Mouse (Mus musculus): ENCODE measurements around the gene Atp4b. TPM values are rescaled to one million over a fixed set of nuclear protein-coding genes. Genes with fewer than 3 reads are reported as not detected.

The Atp4b gene
- total RNA-seq (2021) = not detected
- long read RNA-seq, experiment 1 = 0 reads
- long read RNA-seq, experiment 2 = 0 reads

GRCm38 (mm10) chr8:13396725-13397124, at the start of gene Atp4b:
Gene Atp4b, minus strand, starts transcription at chr8:13396825.
- intact Hi-C loops (cut with DNase I; ENCODE audit: low total_unique reads) = no loop called here

GRCm38 (mm10) chr8:13442152-13442551, 45.5 kb upstream of the Atp4b start:
- intact Hi-C loops (cut with DNase I; ENCODE audit: low total_unique reads) = no loop called here

More at GRCm38 (mm10) chr8:13396725-13397124, at the start of gene Atp4b:
- no peak for DNase-seq

GRCm38 (mm10) chr8:13437531-13437930, 40.9 kb upstream of the Atp4b start:
- no peak for DNase-seq
- intact Hi-C loops (cut with DNase I; ENCODE audit: low total_unique reads) = no loop called here

More at GRCm38 (mm10) chr8:13442152-13442551, 45.5 kb upstream of the Atp4b start:
- no peak for DNase-seq

- DNase-seq = no peak
- intact Hi-C loops (cut with DNase I; ENCODE audit: low total_unique reads) = no loop called here
Measured at GRCm38 (mm10) chr8:13436052-13436451, 39.4 kb upstream of the Atp4b start.

GRCm38 (mm10) chr8:13434889-13435288, 38.3 kb upstream of the Atp4b start, which contains the start of gene Tmem255b:
Gene Tmem255b, plus strand, starts transcription at chr8:13435189.
- no peak for DNase-seq
- intact Hi-C loops (cut with DNase I; ENCODE audit: low total_unique reads) = no loop called here

- no peak for DNase-seq
- intact Hi-C loops (cut with DNase I; ENCODE audit: low total_unique reads) = no loop called here
Measured at GRCm38 (mm10) chr8:13433130-13433529, 36.5 kb upstream of the Atp4b start.

GRCm38 (mm10) chr8:13430866-13431265, 34.2 kb upstream of the Atp4b start:
- no peak for DNase-seq
- intact Hi-C loops (cut with DNase I; ENCODE audit: low total_unique reads) = no loop called here

- DNase-seq = no peak
- intact Hi-C loops (cut with DNase I; ENCODE audit: low total_unique reads) = no loop called here
Measured at GRCm38 (mm10) chr8:13430412-13430811, 33.8 kb upstream of the Atp4b start.

GRCm38 (mm10) chr8:13428156-13428555, 31.5 kb upstream of the Atp4b start:
- DNase-seq = no peak
- intact Hi-C loops (cut with DNase I; ENCODE audit: low total_unique reads) = no loop called here

- intact Hi-C loops (cut with DNase I; ENCODE audit: low total_unique reads) = no loop called here
- no peak for DNase-seq
Measured at GRCm38 (mm10) chr8:13427351-13427750, 30.7 kb upstream of the Atp4b start.

GRCm38 (mm10) chr8:13420970-13421369, 24.3 kb upstream of the Atp4b start:
- DNase-seq = no peak
- intact Hi-C loops (cut with DNase I; ENCODE audit: low total_unique reads) = no loop called here

- intact Hi-C loops (cut with DNase I; ENCODE audit: low total_unique reads) = no loop called here
- DNase-seq = no peak
Measured at GRCm38 (mm10) chr8:13419111-13419639, 22.6 kb upstream of the Atp4b start.

- intact Hi-C loops (cut with DNase I; ENCODE audit: low total_unique reads) = no loop called here
- no peak for DNase-seq
Measured at GRCm38 (mm10) chr8:13415879-13416278, 19.3 kb upstream of the Atp4b start.

GRCm38 (mm10) chr8:13413823-13414390, 17.3 kb upstream of the Atp4b start:
- intact Hi-C loops (cut with DNase I; ENCODE audit: low total_unique reads) = loop anchor here (2.0 kb wide), 1 partner anchor 129 kb away; no protein-coding TSS in a partner anchor
- DNase-seq = no peak

GRCm38 (mm10) chr8:13412891-13413558, 16.4 kb upstream of the Atp4b start:
- intact Hi-C loops (cut with DNase I; ENCODE audit: low total_unique reads) = loop anchor here (2.0 kb wide), 1 partner anchor 130 kb away; no protein-coding TSS in a partner anchor
- peak; percentile 59 for DNase-seq

GRCm38 (mm10) chr8:13411597-13411996, 15.0 kb upstream of the Atp4b start:
- intact Hi-C loops (cut with DNase I; ENCODE audit: low total_unique reads) = loop anchor here (2.0 kb wide), 1 partner anchor 51 kb away; no protein-coding TSS in a partner anchor
- peak; percentile 63 for DNase-seq

GRCm38 (mm10) chr8:13406011-13406410, 9.4 kb upstream of the Atp4b start:
- DNase-seq = no peak
- intact Hi-C loops (cut with DNase I; ENCODE audit: low total_unique reads) = no loop called here

- no peak for DNase-seq
- intact Hi-C loops (cut with DNase I; ENCODE audit: low total_unique reads) = no loop called here
Measured at GRCm38 (mm10) chr8:13404666-13405131, 8.1 kb upstream of the Atp4b start, which contains the start of gene Grk1. Gene Grk1, plus strand, starts transcription at chr8:13405081.

GRCm38 (mm10) chr8:13403517-13403916, 6.9 kb upstream of the Atp4b start:
- intact Hi-C loops (cut with DNase I; ENCODE audit: low total_unique reads) = no loop called here

GRCm38 (mm10) chr8:13393869-13394268, 2.8 kb downstream of the Atp4b start:
- no peak for DNase-seq
- intact Hi-C loops (cut with DNase I; ENCODE audit: low total_unique reads) = no loop called here

More at GRCm38 (mm10) chr8:13403517-13403916, 6.9 kb upstream of the Atp4b start:
- DNase-seq = no peak
